ENCODE assay signal across 16 mouse cellular contexts in the genomic region with DNA sequence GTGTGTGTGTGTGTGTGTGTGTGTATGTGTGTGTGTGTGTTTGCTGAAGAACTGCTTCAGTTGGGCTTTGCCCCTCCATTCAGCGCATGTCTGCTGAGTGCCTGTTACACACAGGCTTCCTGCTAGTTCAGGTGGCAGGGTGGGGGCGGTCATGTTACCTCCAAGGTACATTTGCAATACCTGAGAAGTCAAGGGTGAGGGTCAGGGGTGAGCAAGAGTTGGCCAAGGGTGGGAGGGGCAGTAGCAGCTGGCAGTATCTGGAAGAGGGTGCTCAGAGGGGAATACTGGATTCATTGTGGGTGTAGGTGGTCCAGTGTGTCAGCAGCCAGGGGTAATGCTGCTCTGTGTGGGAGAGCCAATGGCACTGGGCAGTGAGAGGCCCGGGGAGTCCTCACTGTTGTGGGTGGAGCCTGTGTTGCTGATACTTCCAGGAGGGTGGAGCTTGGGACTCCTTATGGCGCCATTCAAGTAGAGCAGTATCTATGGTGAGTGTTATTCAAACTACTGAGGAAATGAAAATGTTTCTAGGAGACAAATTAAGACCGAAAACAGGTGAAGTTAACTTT. TPM values are rescaled to one million over a fixed set of nuclear protein-coding genes. Genes with fewer than 3 reads are reported as not detected.
DNase-seq lines count a peak whose midpoint lies in the region; ATAC-seq and TF ChIP-seq lines count a peak whose summit lies in the region.
"Had no signal": no experiment of that assay in that cellular context is flagged by ENCODE, and none has a peak within 500 bp of the region (broad histone marks: within the 10 kb centered on the region; RNA-seq: fewer than 3 reads in every experiment).

No protein-coding gene starts in this region.

- H3K27ac ChIP-seq in hindbrain, embryonic 14.5 days = no peak overlapping the region
- no peak overlapping the region for H3K27ac ChIP-seq in hindbrain, embryonic 10.5 days
- H3K27ac ChIP-seq in neural tube, embryonic 13.5 days (replicated peaks) = no peak overlapping the region
- H3K27ac ChIP-seq in liver, embryonic 14.5 days = no peak overlapping the region
- no peak overlapping the region for H3K27ac ChIP-seq in stomach, postnatal 0 days (replicated peaks)
- H3K27ac ChIP-seq: embryonic facial prominence, embryonic 12.5 days; heart, embryonic 13.5 days; left cerebral cortex, adult 2 months; limb, embryonic 15.5 days had no signal

- H3K27me3 ChIP-seq in hindbrain, embryonic 14.5 days (ENCODE audit: control insufficient read depth, insufficient read depth, low read length) = no peaks in the 10 kb centered on the region
- H3K27me3 ChIP-seq in hindbrain, embryonic 10.5 days (ENCODE audit: insufficient read depth, poor library complexity, severe bottlenecking) = no peaks in the 10 kb centered on the region
- no peaks in the 10 kb centered on the region for H3K27me3 ChIP-seq in neural tube, embryonic 13.5 days
- H3K27me3 ChIP-seq in liver, embryonic 14.5 days (ENCODE audit: control insufficient read depth, insufficient read depth, low read length) = no peaks in the 10 kb centered on the region
- no peaks in the 10 kb centered on the region for H3K27me3 ChIP-seq in stomach, postnatal 0 days (ENCODE audit: control insufficient read depth, insufficient read depth, low read length)
- H3K27me3 ChIP-seq: embryonic facial prominence, embryonic 12.5 days; heart, embryonic 13.5 days; limb, embryonic 15.5 days had no signal

- H3K9ac ChIP-seq in hindbrain, embryonic 14.5 days = no peak overlapping the region
- H3K9ac ChIP-seq in neural tube, embryonic 13.5 days = no peak overlapping the region
- no peak overlapping the region for H3K9ac ChIP-seq in liver, embryonic 14.5 days (replicated peaks)
- no peak overlapping the region for H3K9ac ChIP-seq in stomach, postnatal 0 days (ENCODE audit: low read length)
- H3K9ac ChIP-seq: embryonic facial prominence, embryonic 12.5 days; heart, embryonic 13.5 days; limb, embryonic 15.5 days had no signal

- TF ChIP-seq EP300 in liver, embryonic 14.5 days (IDR thresholded peaks at IDR 0.05; ENCODE audit: low read depth) = no peak
- no peak for TF ChIP-seq EP300 in stomach, postnatal 0 days (optimal IDR thresholded peaks at IDR 0.05)

- no peak overlapping the region for H3K4me2 ChIP-seq in hindbrain, embryonic 14.5 days (replicated peaks)
- no peak overlapping the region for H3K4me2 ChIP-seq in neural tube, embryonic 13.5 days
- H3K4me2 ChIP-seq in liver, embryonic 14.5 days (ENCODE audit: low read depth) = no peak overlapping the region
- no peak overlapping the region for H3K4me2 ChIP-seq in stomach, postnatal 0 days (replicated peaks; ENCODE audit: low read depth)
- H3K4me2 ChIP-seq: embryonic facial prominence, embryonic 12.5 days; heart, embryonic 13.5 days; limb, embryonic 15.5 days had no signal

- H3K9me3 ChIP-seq in hindbrain, embryonic 14.5 days (ENCODE audit: control insufficient read depth, low read length) = no peaks in the 10 kb centered on the region
- H3K9me3 ChIP-seq in hindbrain, embryonic 10.5 days = no peaks in the 10 kb centered on the region
- H3K9me3 ChIP-seq in neural tube, embryonic 13.5 days = no peaks in the 10 kb centered on the region
- no peaks in the 10 kb centered on the region for H3K9me3 ChIP-seq in liver, embryonic 14.5 days (ENCODE audit: control insufficient read depth, low read length)
- no peaks in the 10 kb centered on the region for H3K9me3 ChIP-seq in stomach, postnatal 0 days (ENCODE audit: control insufficient read depth, low read length)
- H3K9me3 ChIP-seq: embryonic facial prominence, embryonic 12.5 days; G1E; heart, embryonic 13.5 days; limb, embryonic 15.5 days had no signal

- TF ChIP-seq CTCF in liver, embryonic 14.5 days (IDR thresholded peaks at IDR 0.05; ENCODE audit: low read depth) = no peak
- TF ChIP-seq CTCF in stomach, postnatal 0 days (IDR thresholded peaks at IDR 0.05; ENCODE audit: low read depth) = no peak

- no peak for DNase-seq in hindbrain, embryonic 14.5 days (ENCODE audit: low spot score)
- DNase-seq in hindbrain, embryonic 10.5 days (ENCODE audit: low spot score) = no peak
- DNase-seq in neural tube, embryonic 10.5 days (ENCODE audit: extremely low spot score, low spot score) = no peak
- DNase-seq in liver, embryonic 14.5 days (ENCODE audit: low read depth in 3 of 3, low spot score in 3 of 3) = no peak
- no peak for DNase-seq in stomach, postnatal 0 days (ENCODE audit: low spot score)
- DNase-seq in spleen, adult 12 weeks (ENCODE audit: low spot score) = no peak
- DNase-seq in cerebellum, adult 18-20 months = no peak
- DNase-seq: adrenal gland, postnatal 10 days; cerebellum, postnatal 10 days; gastrocnemius, postnatal 25 days had no signal

- 90% methylated on average over 5 of the region's 5 CpGs for WGBS in hindbrain, embryonic 14.5 days
- WGBS in hindbrain, embryonic 10.5 days = 91% methylated on average over 5 of the region's 5 CpGs
- 89% methylated on average over 5 of the region's 5 CpGs for WGBS in neural tube, embryonic 13.5 days
- WGBS in liver, embryonic 14.5 days (ENCODE audit: insufficient replicate concordance) = 66% methylated on average over 5 of the region's 5 CpGs
- 81% methylated on average over 5 of the region's 5 CpGs for WGBS in stomach, postnatal 0 days

- no peaks in the 10 kb centered on the region; the same call in 1 of the 2 replicates for H3K4me1 ChIP-seq in hindbrain, embryonic 14.5 days (replicated peaks; ENCODE audit: control insufficient read depth, insufficient read depth, low read length)
- peaks cover 28% of the 10 kb centered on the region for H3K4me1 ChIP-seq in hindbrain, embryonic 10.5 days (replicated peaks)
- peaks cover 15% of the 10 kb centered on the region for H3K4me1 ChIP-seq in neural tube, embryonic 13.5 days (replicated peaks)
- peaks cover 0 to 14% of the 10 kb centered on the region in 2 experiments; a peak in 2 of 4 replicates for H3K4me1 ChIP-seq in liver, embryonic 14.5 days (replicated peaks; ENCODE audit: control insufficient read depth in 2 of 2, insufficient read depth in 2 of 2, low read length in 1 of 2)
- H3K4me1 ChIP-seq in stomach, postnatal 0 days (replicated peaks; ENCODE audit: control insufficient read depth, insufficient read depth) = 0 out of 2 replicates have a peak, but pooled peaks cover 4% of the 10 kb centered on the region

- no peaks in the 10 kb centered on the region for H3K36me3 ChIP-seq in hindbrain, embryonic 14.5 days (replicated peaks; ENCODE audit: control insufficient read depth, insufficient read depth)
- peaks cover 8% of the 10 kb centered on the region; the same call in 1 of the 2 replicates for H3K36me3 ChIP-seq in hindbrain, embryonic 10.5 days
- no peaks in the 10 kb centered on the region for H3K36me3 ChIP-seq in neural tube, embryonic 13.5 days
- no peaks in the 10 kb centered on the region for H3K36me3 ChIP-seq in liver, embryonic 14.5 days (replicated peaks; ENCODE audit: control insufficient read depth, insufficient read depth, low read depth)
- H3K36me3 ChIP-seq in stomach, postnatal 0 days (ENCODE audit: control insufficient read depth, insufficient read depth, low read length) = no peaks in the 10 kb centered on the region
- H3K36me3 ChIP-seq: G1E had no signal

- no peak overlapping the region for H3K4me3 ChIP-seq in hindbrain, embryonic 14.5 days (replicated peaks; ENCODE audit: low read length)
- no peak overlapping the region for H3K4me3 ChIP-seq in hindbrain, embryonic 10.5 days
- H3K4me3 ChIP-seq in neural tube, embryonic 13.5 days = no peak overlapping the region
- H3K4me3 ChIP-seq in liver, embryonic 14.5 days (ENCODE audit: insufficient read depth in 1 of 2, low read depth in 2 of 2, low read length in 2 of 2) = no peak overlapping the region
- no peak overlapping the region for H3K4me3 ChIP-seq in stomach, postnatal 0 days (ENCODE audit: low read depth, low read length)
- H3K4me3 ChIP-seq: embryonic facial prominence, embryonic 12.5 days; heart, embryonic 13.5 days; left cerebral cortex, adult 2 months; limb, embryonic 15.5 days had no signal

- 0 out of 2 replicates have a peak, but pooled peaks have one; percentile 7 for ATAC-seq in hindbrain, embryonic 14.5 days (ENCODE audit: low FRiP score)
- 0 out of 2 replicates have a peak, but pooled peaks have one; percentile 40 for ATAC-seq in neural tube, embryonic 13.5 days (ENCODE audit: low read depth)
- ATAC-seq in liver, embryonic 14.5 days (ENCODE audit: insufficient read depth) = 0 out of 2 replicates have a peak, but pooled peaks have one; percentile 20
- ATAC-seq in stomach, postnatal 0 days (ENCODE audit: low FRiP score, low TSS enrichment) = peak; percentile 30; the same call in 1 of the 2 replicates

RNA-seq across cellular contexts. Expression of gene Smco4, which starts 43.7 kb away (rescaled TPM):
- 1.1 and 2.2 TPM in 2 replicates for polyA plus RNA-seq in hindbrain, embryonic 14.5 days (2014; fragmentation: Nextera tagmentation; extraction: Ambion mirVana)
- polyA plus RNA-seq in hindbrain, embryonic 10.5 days (2016; fragmentation: Nextera tagmentation; extraction: Ambion mirVana) = 2.1 and 2.6 TPM in 2 replicates
- polyA plus RNA-seq in neural tube, embryonic 13.5 days (2015; fragmentation: Nextera tagmentation; extraction: Ambion mirVana) = 0.32 and 0.52 TPM in 2 replicates
- polyA plus RNA-seq in liver, embryonic 14.5 days (2012; rRNA removed) = 3.4 and 5.8 TPM in 2 replicates
- 1.4 and 2.3 TPM in 2 replicates for polyA plus RNA-seq in liver, embryonic 14.5 days (2014; fragmentation: Nextera tagmentation; extraction: Ambion mirVana)
- 1.4 and 1.9 TPM in 2 replicates for polyA plus RNA-seq in stomach, postnatal 0 days (2015; fragmentation: Nextera tagmentation; extraction: Ambion mirVana)
- polyA plus RNA-seq: G1E had no signal
